Mouse (Mus musculus): ENCODE results near the gene Nr1h2.

Gene Nr1h2

DNA sequence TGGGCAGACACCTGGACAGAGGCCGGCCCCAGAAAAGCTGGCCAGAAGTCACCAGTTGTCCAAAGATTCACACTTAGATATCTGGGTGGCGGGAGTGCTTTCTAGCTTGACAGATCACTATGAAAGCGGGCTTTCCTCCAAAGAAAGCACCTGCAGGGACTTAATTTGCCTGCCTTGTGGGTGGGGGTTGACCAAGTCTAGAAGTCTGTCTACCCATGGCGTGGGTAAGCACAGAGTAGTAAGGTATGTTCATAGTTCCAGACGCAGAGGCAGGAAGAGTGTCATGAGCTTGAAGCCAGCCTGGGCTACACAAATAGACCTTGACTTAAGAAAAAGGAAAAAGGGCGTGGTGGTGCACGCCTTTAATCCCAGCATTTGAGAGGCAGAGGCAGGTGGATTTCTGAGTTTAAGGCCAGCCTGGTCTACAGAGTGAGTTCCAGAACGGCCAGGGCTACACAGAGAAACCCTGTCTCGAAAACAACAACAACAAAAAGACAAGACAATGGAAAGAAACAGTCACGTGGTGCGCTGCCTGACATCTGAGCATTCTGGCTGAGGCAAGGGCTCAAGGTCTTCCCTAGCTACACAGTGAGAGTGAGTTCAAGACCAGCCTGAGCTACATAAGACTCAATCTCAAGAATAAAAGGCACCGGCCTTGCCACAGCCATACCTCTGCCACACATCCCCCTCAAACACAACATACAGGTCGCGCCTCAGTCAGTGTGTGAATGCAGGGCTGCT lies 27.2 kb downstream of the Nr1h2 start:
- DNase-seq, result no peak

DNA sequence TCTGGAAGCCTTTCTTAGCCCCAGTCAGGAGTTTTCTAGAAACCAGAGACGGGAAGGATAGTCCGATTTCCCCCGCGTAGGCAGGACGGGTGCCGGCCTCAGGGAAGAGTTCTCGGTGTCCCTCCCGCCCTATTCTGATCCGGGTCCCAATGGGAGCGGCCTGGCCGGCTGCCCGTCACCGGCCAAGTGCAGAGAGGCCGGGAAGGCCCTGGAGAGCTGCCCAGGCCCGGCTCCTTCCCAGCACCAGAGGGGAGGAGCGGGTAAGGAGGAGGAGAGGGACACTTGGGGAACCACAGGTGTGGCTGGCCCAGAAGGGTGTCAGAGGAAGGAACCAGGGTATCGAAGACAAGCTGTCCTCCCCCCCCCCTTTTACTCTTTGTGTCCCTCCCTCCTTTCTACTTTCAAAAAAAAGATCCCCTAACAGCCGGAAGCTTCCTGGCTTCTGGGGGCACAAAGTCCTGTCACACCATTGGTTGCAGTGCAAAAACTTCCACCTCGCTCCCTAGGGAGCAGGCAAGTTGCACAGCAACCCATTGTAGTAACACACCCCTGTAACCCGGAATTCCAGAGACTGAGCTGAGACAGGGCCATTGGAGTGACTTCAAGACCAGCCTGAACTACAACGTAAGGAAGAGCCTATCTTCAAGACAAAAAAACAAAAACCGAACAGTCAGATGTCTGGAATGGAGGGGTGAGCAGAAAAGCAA lies 28.5 kb downstream of the Nr1h2 start:
- DNase-seq, result peak; percentile 93

DNA sequence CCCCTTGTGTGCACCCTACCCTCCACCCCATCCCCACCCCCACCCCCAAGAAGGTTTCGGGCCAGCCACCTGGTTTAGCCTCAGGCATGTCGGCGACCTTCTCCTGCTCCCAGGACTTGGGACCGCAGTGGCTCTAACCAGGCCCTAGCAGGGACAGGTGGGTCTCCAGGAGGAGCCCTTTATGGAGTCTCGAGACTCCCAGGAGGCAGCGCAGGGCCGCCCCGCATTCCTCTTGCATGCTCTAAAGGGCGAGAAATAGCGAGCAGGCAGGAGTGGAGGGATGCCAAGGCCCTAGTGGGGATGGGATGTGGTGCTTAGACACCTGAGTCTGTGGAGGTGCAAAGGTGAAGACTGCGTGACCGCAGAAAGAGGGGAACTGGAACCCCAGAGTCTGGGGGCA lies 29.2 kb downstream of the Nr1h2 start, which contains the start of gene Mybpc2:
Gene Mybpc2 (minus strand): TSS at position 155 of the 400 bp plus-strand sequence.
- DNase-seq, result peak; percentile 37

DNA sequence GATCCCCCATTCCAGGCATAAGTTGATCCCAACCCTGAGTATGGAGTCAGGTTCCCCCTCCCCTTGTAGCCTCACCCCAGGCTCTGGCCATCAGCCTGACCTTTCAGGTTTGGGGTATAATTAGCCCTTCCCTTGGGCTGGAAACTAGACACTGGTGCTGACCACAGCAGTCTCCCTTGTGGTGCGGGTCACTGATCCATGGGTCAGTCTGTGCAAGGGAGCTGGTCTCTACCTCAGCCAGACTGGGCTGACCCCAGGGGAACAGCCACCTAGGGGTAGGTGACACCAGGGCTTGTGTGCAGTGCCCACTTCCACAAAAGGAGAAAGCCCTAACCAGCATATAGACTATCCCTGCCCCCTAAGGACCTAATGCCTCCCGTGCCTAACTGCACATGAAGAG lies 30.7 kb downstream of the Nr1h2 start:
- DNase-seq, result no peak

DNA sequence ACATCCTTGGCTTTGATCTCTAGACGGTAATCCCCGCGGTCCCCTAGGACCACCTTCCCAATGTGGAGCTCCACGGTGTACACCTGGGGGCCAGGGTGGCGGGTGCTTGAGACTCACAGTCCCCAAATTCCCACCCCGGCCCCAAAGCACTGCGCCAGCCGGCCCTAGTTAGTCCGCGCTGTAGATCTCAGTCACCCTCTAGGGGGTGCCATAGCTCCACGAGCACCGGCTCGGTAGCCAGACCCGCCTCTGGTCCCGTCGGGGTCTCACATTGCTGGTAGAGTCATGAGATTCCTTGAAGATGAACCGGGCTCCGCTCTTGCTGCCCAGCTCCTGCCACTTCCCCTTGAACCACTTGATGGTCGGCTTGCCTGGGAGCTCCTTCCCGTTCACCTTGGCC lies 32.0 kb downstream of the Nr1h2 start:
- DNase-seq, result peak; percentile 73

DNA sequence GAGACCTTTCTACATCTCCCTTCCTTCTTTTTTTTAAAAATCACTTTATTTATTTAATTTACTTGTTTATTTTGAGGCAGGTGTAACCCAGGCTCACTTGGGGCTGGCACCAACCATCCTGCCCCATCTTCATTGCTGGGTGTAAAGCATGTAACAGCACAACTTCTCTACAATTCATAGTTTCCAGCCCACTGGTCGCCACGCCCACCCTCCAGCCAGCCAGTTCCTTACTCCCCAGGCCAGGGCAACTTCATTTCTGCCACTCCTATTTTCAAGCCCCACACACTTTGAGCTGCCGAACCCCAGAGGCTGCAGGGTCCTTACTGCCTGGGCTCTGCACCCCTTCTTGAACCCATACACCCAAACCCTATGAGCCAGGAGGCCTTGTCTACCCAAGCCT lies 32.8 kb downstream of the Nr1h2 start:
- DNase-seq, result no peak

DNA sequence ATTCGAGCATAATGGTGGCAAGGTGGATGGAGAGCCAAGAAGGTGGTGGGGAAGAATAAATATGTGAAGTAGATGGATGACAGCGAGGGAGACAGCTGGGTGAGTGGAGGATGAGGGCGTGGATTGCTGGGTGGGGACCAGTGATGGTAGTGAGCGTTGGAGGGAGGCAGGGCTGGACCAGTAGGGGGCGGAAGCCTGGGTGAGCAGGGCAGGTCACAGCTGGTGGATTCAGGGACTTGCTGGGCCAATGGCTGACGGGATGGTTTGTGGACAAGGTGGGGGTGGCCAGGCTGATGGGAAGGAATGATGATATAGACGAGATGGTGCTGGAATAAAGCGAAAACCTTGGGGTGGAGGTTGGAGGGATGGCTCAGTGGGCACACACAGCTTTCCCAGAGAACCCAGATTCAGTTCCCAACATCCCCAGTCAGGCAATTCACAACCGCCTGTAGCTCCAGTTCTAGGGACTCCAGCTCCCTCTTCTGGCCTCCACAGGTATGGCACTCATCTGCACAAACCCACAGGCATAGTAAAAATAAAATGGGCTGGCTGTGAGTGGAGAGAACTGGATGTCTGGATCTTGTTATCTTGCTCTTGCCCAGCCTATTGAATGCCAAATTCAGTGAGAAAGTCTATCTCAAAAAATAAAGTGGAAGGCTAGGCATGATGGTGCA lies 34.4 kb downstream of the Nr1h2 start:
- no peak for DNase-seq

DNA sequence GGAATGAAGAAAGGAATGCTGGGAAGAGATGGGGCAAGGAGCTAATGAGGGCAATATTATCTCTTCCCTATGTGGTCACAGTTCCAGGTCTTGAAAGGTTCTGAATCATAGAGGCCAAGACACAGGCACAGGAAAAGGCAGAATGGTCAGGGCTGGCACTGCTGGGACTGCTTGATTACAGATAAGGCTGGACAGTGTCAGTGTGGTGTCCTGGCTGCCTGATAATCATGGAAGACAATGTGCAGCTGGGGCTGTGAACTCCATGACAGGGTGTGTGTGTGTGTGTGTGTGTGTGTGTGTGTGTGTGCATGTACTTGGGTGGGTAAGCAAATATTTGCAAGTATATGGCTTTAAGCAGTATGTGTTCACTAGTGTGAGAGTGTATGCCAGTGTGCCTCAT lies 46.3 kb downstream of the Nr1h2 start:
- DNase-seq, result no peak

DNA sequence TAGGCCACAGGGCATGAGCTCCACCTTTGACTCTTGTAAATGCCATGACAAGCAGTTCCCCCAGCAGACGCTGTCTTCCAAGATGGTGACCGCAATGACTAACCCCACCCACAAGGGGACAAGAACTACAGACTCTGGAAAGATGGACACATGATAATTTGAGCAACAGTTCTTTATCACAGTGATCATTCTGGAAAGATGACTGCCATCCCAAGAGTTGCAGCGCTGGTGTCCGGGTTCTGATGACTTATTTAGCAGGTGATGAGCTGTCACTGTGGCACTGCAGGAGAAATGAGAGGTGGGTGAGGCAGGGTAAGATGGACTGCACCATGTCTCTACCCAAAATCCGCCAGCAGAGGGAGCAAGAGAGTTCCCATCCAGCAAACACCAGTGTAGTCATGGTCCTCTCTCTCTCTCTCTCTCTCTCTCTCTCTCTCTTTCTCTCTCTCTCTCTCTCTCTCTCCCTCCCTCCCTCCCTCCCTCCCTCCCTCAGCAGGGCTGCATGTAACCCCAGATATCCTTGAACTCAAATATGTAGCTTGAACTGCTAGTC lies 52.1 kb downstream of the Nr1h2 start:
- DNase-seq, result peak; percentile 69

DNA sequence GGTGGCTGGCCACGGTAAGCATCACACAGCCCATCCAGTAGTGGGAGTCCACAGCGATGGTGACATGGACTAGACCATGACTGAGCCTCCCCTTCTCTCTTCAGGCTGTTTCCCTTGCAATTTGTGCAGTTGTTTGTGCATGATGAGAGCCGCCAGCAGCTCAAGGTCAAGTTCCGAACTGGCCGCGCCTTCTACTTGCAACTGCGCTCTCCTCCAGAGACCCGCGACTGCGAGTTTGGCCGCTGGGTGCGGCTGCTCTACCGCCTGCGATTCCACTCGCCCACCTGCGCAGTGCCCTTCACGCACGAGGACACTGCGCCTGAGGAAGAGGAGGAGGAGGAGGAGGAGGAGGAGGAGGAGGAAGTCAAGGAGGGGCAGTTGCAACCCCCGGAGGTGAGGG lies 53.7 kb downstream of the Nr1h2 start:
- no peak for DNase-seq
